Mouse (Mus musculus) right cerebral cortex, postnatal 36 days (tissue): ENCODE results near the gene Ppp1r3g.
A peak's percentile ranks its signal among the peaks of the same experiment; 100 is the strongest.

ENCODE experiments used
- DNase-seq, 2 experiments: peaks; one replicate each; pipeline ENCODE4 v3.0.0; 2022; ENCODE audit warnings: low spot score in 2 of 2, mixed read lengths in 1 of 2

Gene Ppp1r3g

DNA sequence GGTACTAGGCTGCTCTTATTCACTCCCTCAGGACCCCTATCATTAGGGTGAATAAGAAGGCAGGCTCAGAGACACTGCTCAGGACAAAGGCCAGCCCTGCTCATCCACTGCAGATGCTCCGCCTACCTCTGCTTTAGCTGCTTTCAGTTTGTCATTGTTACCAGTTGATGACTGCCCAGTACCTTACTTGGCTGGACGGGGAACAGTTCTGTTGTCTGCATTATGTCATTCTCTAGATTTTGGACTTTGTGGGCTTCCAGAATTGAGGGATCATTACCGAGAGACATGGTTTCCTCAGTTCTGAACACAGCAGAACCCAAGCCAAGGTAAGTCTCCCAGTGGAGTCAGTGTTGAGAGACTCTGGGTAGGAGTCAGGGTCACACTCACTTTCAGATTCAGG, 36.6 kb downstream of the Ppp1r3g start:
- no peak for DNase-seq

DNA sequence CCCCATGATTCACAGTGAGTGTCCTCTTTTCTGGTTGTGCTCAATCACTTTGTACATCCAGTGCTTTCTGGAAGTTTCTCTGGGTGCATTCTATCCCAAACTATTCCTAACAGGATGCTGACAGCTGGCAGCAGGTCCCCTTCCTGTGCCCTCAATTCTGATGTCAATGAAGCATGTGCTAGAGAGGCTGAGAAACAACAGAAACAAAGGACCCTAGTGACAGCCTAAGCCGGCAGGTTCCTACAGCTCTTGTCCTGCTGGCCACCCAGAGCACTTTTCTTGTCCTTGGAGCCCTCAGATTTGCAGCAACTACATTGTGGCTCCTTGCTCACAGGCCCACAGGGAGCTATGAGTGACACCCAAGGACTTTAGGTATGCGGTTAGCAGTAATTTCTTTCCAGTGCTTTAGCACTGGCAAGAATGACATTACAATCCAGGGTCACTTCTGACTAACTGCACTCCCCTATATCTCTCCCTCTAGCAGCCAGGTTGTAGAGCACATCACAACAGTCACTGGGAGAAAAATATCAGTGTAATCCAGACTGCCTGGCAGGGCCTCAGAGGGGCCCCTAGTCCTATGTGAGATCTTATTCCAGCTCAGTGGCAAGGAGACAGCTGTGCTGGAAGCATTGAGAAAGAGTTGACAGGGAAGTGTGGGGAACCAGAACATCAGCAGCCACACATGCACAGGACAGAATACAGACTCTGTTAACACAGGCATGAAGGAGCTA, 37.2 kb downstream of the Ppp1r3g start:
- DNase-seq, result no peak

DNA sequence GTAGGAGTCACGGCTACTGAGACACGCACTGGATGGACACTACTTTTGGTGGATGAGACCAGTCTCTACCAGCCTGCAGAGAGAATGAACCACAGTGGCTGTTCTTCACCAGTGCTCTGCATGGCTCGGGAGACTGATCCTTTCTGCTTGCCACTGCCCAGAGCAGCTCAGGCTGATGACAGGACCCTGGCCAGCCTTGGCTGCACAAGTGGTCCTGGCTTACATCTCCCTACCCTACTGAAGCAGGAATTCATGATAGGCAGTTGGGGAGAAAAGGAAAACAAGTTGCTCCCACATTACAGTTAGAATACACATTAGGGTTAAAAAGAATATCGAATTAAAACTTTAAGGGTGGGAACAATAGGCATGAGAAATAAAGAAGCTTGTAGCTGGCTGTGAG, 39.0 kb downstream of the Ppp1r3g start:
- no peak for DNase-seq

DNA sequence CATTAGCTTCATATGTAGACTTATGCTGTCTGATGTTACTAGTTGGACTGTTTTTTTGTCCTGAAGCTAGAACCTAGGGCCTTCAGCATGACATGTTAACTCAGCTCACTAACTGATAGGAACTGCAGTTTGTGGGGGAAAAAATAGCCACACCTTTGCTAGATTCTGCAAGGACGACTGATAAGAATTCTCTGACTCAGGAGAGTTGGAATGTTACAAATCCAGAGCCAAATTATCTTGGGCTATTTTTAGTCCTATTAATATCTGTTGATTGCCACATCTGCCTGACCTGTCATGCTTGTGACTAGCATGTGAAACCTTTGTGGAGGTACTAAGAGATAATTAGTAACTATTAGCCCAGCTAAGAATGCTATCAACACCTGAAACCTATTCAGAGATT, 42.2 kb downstream of the Ppp1r3g start:
- no peak for DNase-seq

DNA sequence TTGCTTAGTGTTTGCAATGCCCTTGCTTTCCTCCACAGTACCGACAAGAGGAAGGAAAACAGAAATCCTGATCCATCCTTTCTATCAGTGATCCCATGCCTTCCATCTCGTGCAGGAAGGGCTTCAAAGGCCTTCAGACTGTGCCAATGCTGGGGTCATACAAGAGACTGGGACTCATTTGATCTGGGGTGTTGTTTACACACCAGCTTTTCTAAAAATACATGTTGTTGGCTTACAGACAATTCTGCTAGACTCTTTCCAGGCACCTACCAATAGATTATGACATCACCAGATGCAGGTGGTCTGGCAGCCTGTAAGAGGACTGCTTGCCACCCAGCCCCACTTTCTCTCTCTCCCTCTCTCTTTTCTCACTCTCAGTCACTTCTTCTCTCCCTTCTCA, 51.3 kb downstream of the Ppp1r3g start:
- no peak for DNase-seq

- DNase-seq, result no peak
Observed at GRCm38 (mm10) chr13:36015636-36016035, 57.0 kb downstream of the Ppp1r3g start.

GRCm38 (mm10) chr13:36018017-36018416, 59.4 kb downstream of the Ppp1r3g start:
- no peak for DNase-seq

DNA sequence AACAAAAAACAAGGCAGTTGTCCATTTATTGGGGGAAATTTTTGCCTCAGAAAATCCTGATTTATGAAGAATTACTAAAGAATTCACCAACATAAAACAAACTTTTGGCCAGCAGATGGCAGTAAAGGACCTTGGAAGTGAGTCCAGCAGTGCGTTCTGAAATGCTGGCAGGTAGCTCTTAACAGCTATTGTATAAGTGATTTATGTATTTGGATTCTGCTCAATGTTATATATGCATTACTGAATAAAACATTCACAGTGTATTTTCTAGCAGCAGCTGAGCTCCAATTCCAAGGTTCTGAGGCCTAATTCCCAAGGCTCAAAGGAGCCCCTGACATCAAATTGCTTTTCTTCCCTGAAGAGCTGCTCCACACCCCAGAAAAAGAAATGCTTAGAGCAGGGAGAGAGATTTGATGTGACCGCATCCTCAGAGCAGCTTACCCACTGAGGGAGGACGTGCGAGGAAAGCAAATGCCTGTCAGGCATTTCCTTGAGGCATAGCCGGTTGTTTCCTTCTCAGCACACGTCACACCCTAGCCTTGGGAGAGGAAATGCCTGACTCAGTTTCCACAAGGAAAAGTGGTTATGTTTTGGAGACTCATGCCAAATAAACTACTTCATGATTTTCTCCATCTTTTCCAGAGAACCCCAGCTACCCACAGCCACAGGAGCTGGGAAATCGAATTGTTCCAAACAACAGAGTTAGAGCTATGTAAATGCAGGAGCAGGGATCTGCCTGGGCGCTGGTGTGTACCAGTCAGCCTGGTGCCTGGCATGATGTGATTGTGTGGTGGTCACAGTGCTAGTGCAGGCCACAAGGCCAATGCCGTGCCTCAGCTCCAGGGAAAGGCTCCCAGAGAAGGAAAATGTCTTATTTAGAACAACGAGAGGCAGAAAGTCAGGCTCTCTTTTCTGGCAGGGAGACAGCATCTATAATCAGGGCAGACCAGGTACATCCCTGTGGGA, 61.0 kb downstream of the Ppp1r3g start:
- peak; percentile 40 to 68 for DNase-seq
